Mouse (Mus musculus) stomach, embryonic 15.5 days (tissue): Measurements from ENCODE around the gene Ppp1r9b. TPM values are rescaled to one million over a fixed set of nuclear protein-coding genes. Genes with fewer than 3 reads are reported as not detected.
A peak's percentile ranks its signal among the peaks of the same experiment; 100 is the strongest.

Source experiments
- ATAC-seq: fragments of 200-750 bp; cut with Nextera tagmentation; 2 replicates; pipeline ENCODE4 v1.8.0; 2017; ENCODE audit warnings: low read depth, moderate number of reproducible peaks, moderate TSS enrichment; ENCODE audit not compliant: insufficient read depth, low FRiP score
- H3K27ac ChIP-seq: fragments of 300-500 bp; sonication (generic); 2 replicates; pipeline ENCODE4 v1.5.1; 2015; ENCODE audit warnings: mild to moderate bottlenecking, inconsistent platforms
- H3K27me3 ChIP-seq: fragments of 300-500 bp; sonication (generic); replicated peaks from 2 replicates; pipeline ENCODE4 v1.6.1; 2015; ENCODE audit warnings: inconsistent platforms
- H3K36me3 ChIP-seq: fragments of 300-500 bp; sonication (generic); 2 replicates; pipeline ENCODE4 v1.6.1; 2015; ENCODE audit warnings: inconsistent platforms
- H3K4me1 ChIP-seq: fragments of 300-500 bp; sonication (generic); 2 replicates; pipeline ENCODE4 v1.6.1; 2015; ENCODE audit warnings: inconsistent platforms
- H3K4me2 ChIP-seq: fragments of 300-500 bp; sonication (generic); 2 replicates; pipeline ENCODE4 v1.6.1; 2015; ENCODE audit warnings: mild to moderate bottlenecking, inconsistent platforms
- H3K4me3 ChIP-seq: fragments of 300-500 bp; sonication (generic); replicated peaks from 2 replicates; pipeline ENCODE4 v1.5.1; 2015; ENCODE audit warnings: inconsistent platforms
- H3K9ac ChIP-seq: fragments of 300-500 bp; sonication (generic); 2 replicates; pipeline ENCODE4 v1.6.1; 2015; ENCODE audit warnings: inconsistent platforms
- H3K9me3 ChIP-seq: fragments of 300-500 bp; sonication (generic); 2 replicates; pipeline ENCODE4 v1.6.1; 2016; ENCODE audit warnings: inconsistent platforms
- WGBS: fragments of 180-500 bp; shearing (Covaris S2); methylation state at CpG from one replicate; pipeline ENCODE4 v1.1.7; 2015; 5-methylcytosine and 5-hydroxymethylcytosine counted together
- polyA plus RNA-seq: library from polyadenylated mRNA; unstranded; fragments of >200 nt; fragmentation: Nextera tagmentation; extraction: Ambion mirVana; gene quantifications from 2 replicates; pipeline ENCODE4 v1.2.1, GENCODE M21; 2015

Gene Ppp1r9b
- polyA plus RNA-seq, result 10.3 TPM in 2 replicates

GRCm38 (mm10) chr11:94990749-94991577 lies at the start of gene Ppp1r9b:
TSS of gene Ppp1r9b (plus strand) at chr11:94991035.
- Histone ChIP-seq H3K4me3 (peak within 1 kb of the TSS; percentile 90), H3K36me3 (no peaks in the 10 kb centered on the region), H3K9me3 (no peaks in the 10 kb centered on the region), H3K27me3 (no peaks in the 10 kb centered on the region), H3K4me2 (peak within 1 kb of the TSS; percentile 92), H3K27ac (peak within 1 kb of the TSS; percentile 96), H3K4me1 (peaks cover 71% of the 10 kb centered on the region), H3K9ac (peak within 1 kb of the TSS; percentile 74)
- 1% methylated on average over 65 of the region's 69 CpGs for WGBS
- ATAC-seq, result peak; percentile 85

- no peaks in the 10 kb centered on the region for H3K9me3 ChIP-seq
- H3K4me2 ChIP-seq, result peak overlapping the region; percentile 24
- WGBS, result 44% methylated on average over 9 of the region's 9 CpGs
- ATAC-seq, result no peak
- no peaks in the 10 kb centered on the region for H3K27me3 ChIP-seq
- H3K27ac ChIP-seq, result peak overlapping the region; percentile 75
- H3K4me3 ChIP-seq, result peak overlapping the region; percentile 3
- peaks cover 19% of the 10 kb centered on the region for H3K4me1 ChIP-seq
- H3K9ac ChIP-seq, result no peak overlapping the region
- H3K36me3 ChIP-seq, result peaks cover 52% of the 10 kb centered on the region
Measured at GRCm38 (mm10) chr11:94941121-94941520, 49.7 kb upstream of the Ppp1r9b start.

GRCm38 (mm10) chr11:94941776-94942175 lies 49.1 kb upstream of the Ppp1r9b start:
- no peak overlapping the region; the same call in 1 of the 2 replicates for H3K4me3 ChIP-seq
- peak overlapping the region; percentile 24 for H3K4me2 ChIP-seq
- H3K27me3 ChIP-seq, result no peaks in the 10 kb centered on the region
- peaks cover 54% of the 10 kb centered on the region for H3K36me3 ChIP-seq
- peaks cover 19% of the 10 kb centered on the region for H3K4me1 ChIP-seq
- H3K9ac ChIP-seq, result no peak overlapping the region
- H3K9me3 ChIP-seq, result no peaks in the 10 kb centered on the region
- ATAC-seq, result no peak
- 78% methylated on average over 8 of the region's 8 CpGs for WGBS
- peak overlapping the region; percentile 75 for H3K27ac ChIP-seq

- no peak for ATAC-seq
- peaks cover 60% of the 10 kb centered on the region for H3K36me3 ChIP-seq
- peak overlapping the region; percentile 75 for H3K27ac ChIP-seq
- H3K9ac ChIP-seq, result no peak overlapping the region
- H3K9me3 ChIP-seq, result no peaks in the 10 kb centered on the region
- no peaks in the 10 kb centered on the region for H3K27me3 ChIP-seq
- WGBS, result 50% methylated on average over 13 of the region's 13 CpGs
- H3K4me2 ChIP-seq, result peak overlapping the region; percentile 24
- peaks cover 19% of the 10 kb centered on the region for H3K4me1 ChIP-seq
- no peak overlapping the region for H3K4me3 ChIP-seq
Measured at GRCm38 (mm10) chr11:94942282-94943023, 48.4 kb upstream of the Ppp1r9b start.

- Histone ChIP-seq H3K9ac (no peak overlapping the region), H3K4me1 (peaks cover 15% of the 10 kb centered on the region), H3K27me3 (no peaks in the 10 kb centered on the region), H3K9me3 (no peaks in the 10 kb centered on the region), H3K4me2 (peak overlapping the region; percentile 24), H3K4me3 (no peak overlapping the region), H3K27ac (peak overlapping the region; percentile 75), H3K36me3 (peaks cover 61% of the 10 kb centered on the region)
- 68% methylated on average over 15 of the region's 15 CpGs for whole genome bisulfite sequencing
- ATAC-seq, result no peak
Measured at GRCm38 (mm10) chr11:94943054-94943453, 47.8 kb upstream of the Ppp1r9b start.

GRCm38 (mm10) chr11:94944295-94944694 lies 46.5 kb upstream of the Ppp1r9b start:
- H3K9ac ChIP-seq, result no peak overlapping the region
- no peak overlapping the region for H3K4me3 ChIP-seq
- peak overlapping the region; percentile 75 for H3K27ac ChIP-seq
- H3K4me2 ChIP-seq, result no peak overlapping the region
- H3K27me3 ChIP-seq, result no peaks in the 10 kb centered on the region
- H3K9me3 ChIP-seq, result no peaks in the 10 kb centered on the region
- ATAC-seq, result no peak
- H3K36me3 ChIP-seq, result peaks cover 70% of the 10 kb centered on the region
- WGBS, result 25% methylated on average over 8 of the region's 8 CpGs
- peaks cover 11% of the 10 kb centered on the region for H3K4me1 ChIP-seq

- Histone ChIP-seq H3K4me3 (no peak overlapping the region), H3K27me3 (no peaks in the 10 kb centered on the region), H3K4me2 (peak overlapping the region; percentile 3; the same call in 1 of the 2 replicates), H3K36me3 (peaks cover 63% of the 10 kb centered on the region), H3K4me1 (peaks cover 11% of the 10 kb centered on the region; the same call in 1 of the 2 replicates), H3K9ac (no peak overlapping the region), H3K27ac (peak overlapping the region; percentile 75), H3K9me3 (no peaks in the 10 kb centered on the region)
- no peak for ATAC-seq
- 79% methylated on average over 12 of the region's 12 CpGs for WGBS
Measured at GRCm38 (mm10) chr11:94945236-94945635, 45.6 kb upstream of the Ppp1r9b start.

GRCm38 (mm10) chr11:94952169-94952568 lies 38.7 kb upstream of the Ppp1r9b start:
- Histone ChIP-seq H3K4me2 (no peak overlapping the region), H3K4me3 (no peak overlapping the region), H3K27me3 (no peaks in the 10 kb centered on the region), H3K27ac (peak overlapping the region; percentile 5; the same call in 1 of the 2 replicates), H3K4me1 (peaks cover 5% of the 10 kb centered on the region; the same call in 1 of the 2 replicates), H3K9ac (no peak overlapping the region), H3K9me3 (no peaks in the 10 kb centered on the region), H3K36me3 (peaks cover 22% of the 10 kb centered on the region)
- WGBS, result 20% methylated on average over 6 of the region's 6 CpGs
- ATAC-seq, result no peak

- H3K9ac ChIP-seq, result no peak overlapping the region
- no peak overlapping the region for H3K4me3 ChIP-seq
- peaks cover 5% of the 10 kb centered on the region for H3K4me1 ChIP-seq
- no peak overlapping the region for H3K4me2 ChIP-seq
- H3K36me3 ChIP-seq, result 0 out of 2 replicates have a peak, but pooled peaks cover 6% of the 10 kb centered on the region
- H3K27me3 ChIP-seq, result no peaks in the 10 kb centered on the region
- no peak overlapping the region for H3K27ac ChIP-seq
- WGBS, result 72% methylated on average over 9 of the region's 9 CpGs
- H3K9me3 ChIP-seq, result no peaks in the 10 kb centered on the region
- no peak for ATAC-seq
Measured at GRCm38 (mm10) chr11:94955103-94955502, 35.7 kb upstream of the Ppp1r9b start.

- H3K27ac ChIP-seq, result peak overlapping the region; percentile 48; the same call in 1 of the 2 replicates
- no peak for ATAC-seq
- H3K4me1 ChIP-seq, result no peaks in the 10 kb centered on the region; the same call in 1 of the 2 replicates
- no peak overlapping the region for H3K9ac ChIP-seq
- H3K4me2 ChIP-seq, result no peak overlapping the region; the same call in 1 of the 2 replicates
- no peaks in the 10 kb centered on the region for H3K9me3 ChIP-seq
- no peaks in the 10 kb centered on the region for H3K36me3 ChIP-seq
- H3K27me3 ChIP-seq, result no peaks in the 10 kb centered on the region
- 82% methylated on average over 9 of the region's 9 CpGs for WGBS
- H3K4me3 ChIP-seq, result no peak overlapping the region
Measured at GRCm38 (mm10) chr11:94957693-94958064, 33.2 kb upstream of the Ppp1r9b start.

- Histone ChIP-seq H3K9ac (no peak overlapping the region), H3K4me2 (peak overlapping the region; percentile 22), H3K27ac (peak overlapping the region; percentile 48; the same call in 1 of the 2 replicates), H3K27me3 (no peaks in the 10 kb centered on the region), H3K4me1 (no peaks in the 10 kb centered on the region; the same call in 1 of the 2 replicates), H3K4me3 (no peak overlapping the region), H3K36me3 (no peaks in the 10 kb centered on the region), H3K9me3 (no peaks in the 10 kb centered on the region)
- 13% methylated on average over 8 of the region's 8 CpGs for WGBS
- peak; percentile 40 for ATAC-seq
Measured at GRCm38 (mm10) chr11:94958065-94958858, 32.6 kb upstream of the Ppp1r9b start.
